Mouse (Mus musculus) C2C12 (cell line): ENCODE measurements at regions not wholly inside any gene's neighbourhood (a gene's known extent, or its start where the extent isn't known, plus 50 kb on each side); places are given as distances from the start of the nearest gene placed in this dataset.

Source experiments
- H3K27me3 ChIP-seq: one replicate; pipeline ENCODE4 v1.6.1; 2011; ENCODE audit not compliant: control insufficient read depth, insufficient read depth, insufficient read length
- H3K36me3 ChIP-seq: one replicate; pipeline ENCODE4 v1.6.1; 2011; ENCODE audit not compliant: control insufficient read depth, insufficient read depth
- H3K4me3 ChIP-seq: one replicate; pipeline ENCODE4 v1.5.1; 2011; ENCODE audit warnings: mild to moderate bottlenecking, control low read depth; ENCODE audit not compliant: poor library complexity, insufficient read depth, severe bottlenecking
- H3K79me2 ChIP-seq: one replicate; pipeline ENCODE4 v1.6.1; 2011; ENCODE audit not compliant: control insufficient read depth, insufficient read depth
- H3K79me3 ChIP-seq: one replicate; pipeline ENCODE4 v1.6.1; 2011; ENCODE audit warnings: low read depth, control low read depth
- H3ac ChIP-seq: one replicate; pipeline ENCODE3; 2011; ENCODE audit warnings: low read depth; ENCODE audit not compliant: control insufficient read depth, insufficient read length
- CEBPB ChIP-seq: IDR thresholded peaks from one replicate; pipeline ENCODE4 v1.6.1; 2011; ENCODE audit warnings: low read depth, mild to moderate bottlenecking, control low read depth, moderate library complexity
- CTCF ChIP-seq: IDR thresholded peaks from one replicate; pipeline ENCODE4 v1.5.1; 2011; ENCODE audit not compliant: control insufficient read depth, insufficient read depth, insufficient read length
- FOSL1 ChIP-seq: IDR thresholded peaks from one replicate; pipeline ENCODE4 v1.8.0; 2011; ENCODE audit warnings: mild to moderate bottlenecking, low read length; ENCODE audit not compliant: poor library complexity, insufficient read depth, severe bottlenecking
- MAX ChIP-seq: IDR thresholded peaks from one replicate; pipeline ENCODE4 v1.6.1; 2011; ENCODE audit warnings: mild to moderate bottlenecking, control low read depth
- MYOD1 ChIP-seq: IDR thresholded peaks from one replicate; pipeline ENCODE4 v1.6.1; 2011; ENCODE audit warnings: low read depth; ENCODE audit not compliant: control insufficient read depth, insufficient read length
- MYOG ChIP-seq: IDR thresholded peaks from one replicate; pipeline ENCODE4 v1.6.1; 2011; ENCODE audit not compliant: control insufficient read depth, insufficient read length; ENCODE audit errors: extremely low read depth
- USF1 ChIP-seq: IDR thresholded peaks from one replicate; pipeline ENCODE4 v1.6.1; 2011; ENCODE audit warnings: low read depth, mild to moderate bottlenecking, control low read depth, moderate library complexity

- Histone ChIP-seq H3K4me3 (no peak overlapping the region), H3K36me3 (no peaks in the 10 kb centered on the region), H3ac (no peak overlapping the region), H3K79me3 (no peaks in the 10 kb centered on the region), H3K79me2 (no peaks in the 10 kb centered on the region), H3K27me3 (no peaks in the 10 kb centered on the region)
- TF ChIP-seq MAX (no peak), CTCF (no peak), FOSL1 (no peak), MYOD1 (no peak), USF1 (no peak), MYOG (no peak), CEBPB (no peak)
Observed at GRCm38 (mm10) chr8:89755951-89756350, 592.2 kb downstream of the Tox3 start.

- TF ChIP-seq MYOD1 (no peak), USF1 (no peak)
Observed at GRCm38 (mm10) chr8:89751201-89751600, 596.9 kb downstream of the Tox3 start.

GRCm38 (mm10) chr8:89747726-89748125 is 600.4 kb downstream of the Tox3 start:
- H3K36me3 ChIP-seq: no peaks in the 10 kb centered on the region
- TF ChIP-seq MAX (no peak), MYOD1 (no peak), FOSL1 (no peak), CEBPB (no peak), MYOG (no peak)
- no peaks in the 10 kb centered on the region for H3K79me2 ChIP-seq
- H3K4me3 ChIP-seq: no peak overlapping the region
- no peaks in the 10 kb centered on the region for H3K79me3 ChIP-seq
- no peaks in the 10 kb centered on the region for H3K27me3 ChIP-seq
- H3ac ChIP-seq: no peak overlapping the region

More at GRCm38 (mm10) chr8:89751201-89751600, 596.9 kb downstream of the Tox3 start:
- H3K36me3 ChIP-seq: no peaks in the 10 kb centered on the region
- no peak overlapping the region for H3K4me3 ChIP-seq
- H3ac ChIP-seq: no peak overlapping the region
- H3K79me3 ChIP-seq: no peaks in the 10 kb centered on the region
- no peaks in the 10 kb centered on the region for H3K79me2 ChIP-seq
- no peaks in the 10 kb centered on the region for H3K27me3 ChIP-seq

GRCm38 (mm10) chr8:89744267-89745028 is 603.7 kb downstream of the Tox3 start:
- TF ChIP-seq MYOD1 (no peak), MYOG (no peak), FOSL1 (no peak), CTCF (no peak), MAX (no peak), USF1 (no peak), CEBPB (no peak)

GRCm38 (mm10) chr8:89738657-89739056 is 609.5 kb downstream of the Tox3 start:
- no peak overlapping the region for H3K4me3 ChIP-seq
- no peaks in the 10 kb centered on the region for H3K27me3 ChIP-seq
- H3K36me3 ChIP-seq: no peaks in the 10 kb centered on the region
- H3K79me2 ChIP-seq: no peaks in the 10 kb centered on the region
- TF ChIP-seq USF1 (no peak), FOSL1 (no peak), MYOG (no peak)
- no peaks in the 10 kb centered on the region for H3K79me3 ChIP-seq
- H3ac ChIP-seq: no peak overlapping the region

More at GRCm38 (mm10) chr8:89744267-89745028, 603.7 kb downstream of the Tox3 start:
- Histone ChIP-seq H3ac (no peak overlapping the region), H3K79me3 (no peaks in the 10 kb centered on the region), H3K79me2 (no peaks in the 10 kb centered on the region), H3K27me3 (no peaks in the 10 kb centered on the region), H3K36me3 (no peaks in the 10 kb centered on the region), H3K4me3 (no peak overlapping the region)

GRCm38 (mm10) chr8:89737636-89738035 is 610.5 kb downstream of the Tox3 start:
- Histone ChIP-seq H3ac (no peak overlapping the region), H3K27me3 (no peaks in the 10 kb centered on the region), H3K79me3 (no peaks in the 10 kb centered on the region), H3K36me3 (no peaks in the 10 kb centered on the region), H3K79me2 (no peaks in the 10 kb centered on the region), H3K4me3 (no peak overlapping the region)
- TF ChIP-seq FOSL1: no peak
- no peak for TF ChIP-seq MYOG
- no peak for TF ChIP-seq MAX
- no peak for TF ChIP-seq USF1
- TF ChIP-seq CEBPB: no peak
- no peak for TF ChIP-seq CTCF
